Mouse (Mus musculus) ES-E14 (cell line): ENCODE results near the gene Lsm10. TPM values are rescaled to one million over a fixed set of nuclear protein-coding genes. Genes with fewer than 3 reads are reported as not detected.

ENCODE experiments used
- DNase-seq: peaks from one replicate; pipeline ENCODE4 v3.0.0-alpha.2; 2013; ENCODE audit warnings: low read depth, low spot score
- H3K27ac ChIP-seq: 2 replicates; pipeline ENCODE4 v1.5.1; 2012; ENCODE audit warnings: low read depth, mild to moderate bottlenecking, low read length, moderate library complexity, mixed read lengths; ENCODE audit not compliant: poor library complexity, insufficient read depth, severe bottlenecking
- H3K36me3 ChIP-seq: 2 replicates; pipeline ENCODE4 v1.6.1; 2012; ENCODE audit warnings: mild to moderate bottlenecking, low read length, moderate library complexity, mixed read lengths; ENCODE audit not compliant: control insufficient read depth, poor library complexity, insufficient read depth, severe bottlenecking
- H3K4me1 ChIP-seq, 2 experiments: fragments of 150-350 bp in 1 of 2; sonication (generic) in 1 of 2; 2 replicates each; pipeline ENCODE4 v1.6.1; 2012; ENCODE audit warnings: low read length in 2 of 2, mild to moderate bottlenecking in 1 of 2, mixed read lengths in 1 of 2; ENCODE audit not compliant: control insufficient read depth in 2 of 2, insufficient read depth in 2 of 2, poor library complexity in 1 of 2
- H3K4me3 ChIP-seq, 2 experiments: fragments of 150-350 bp in 1 of 2; sonication (generic) in 1 of 2; 2 replicates each; pipeline ENCODE4 v1.5.1; 2012; ENCODE audit warnings: low read length in 2 of 2, low read depth in 1 of 2, mild to moderate bottlenecking in 1 of 2, mixed read lengths in 1 of 2; ENCODE audit not compliant: insufficient read depth in 1 of 2, poor library complexity in 1 of 2, severe bottlenecking in 1 of 2
- H3K9ac ChIP-seq: 2 replicates; pipeline ENCODE4 v1.6.1; 2012; ENCODE audit warnings: low read depth, mild to moderate bottlenecking, low read length, mixed read lengths; ENCODE audit not compliant: poor library complexity, insufficient read depth, severe bottlenecking
- H3K9me3 ChIP-seq: fragments of 150-350 bp; sonication (generic); 2 replicates; pipeline ENCODE4 v1.6.1; 2012; ENCODE audit warnings: low read depth, mild to moderate bottlenecking, low read length; ENCODE audit not compliant: control insufficient read depth, insufficient read depth
- CHD2 ChIP-seq: IDR thresholded peaks from 2 replicates; pipeline ENCODE4 v1.6.1; 2014; ENCODE audit warnings: mild to moderate bottlenecking, low read depth, low read length, inconsistent platforms
- HCFC1 ChIP-seq: IDR thresholded peaks from 2 replicates; pipeline ENCODE4 v1.6.1; 2012; ENCODE audit warnings: low read length, inconsistent platforms, borderline replicate concordance; ENCODE audit not compliant: insufficient read depth
- MAFK ChIP-seq: IDR thresholded peaks from 2 replicates; pipeline ENCODE4 v1.6.1; 2014; ENCODE audit warnings: mild to moderate bottlenecking, low read depth, low read length, inconsistent platforms; ENCODE audit not compliant: insufficient read depth
- ZC3H11A ChIP-seq: IDR thresholded peaks from 2 replicates; pipeline ENCODE4 v1.6.1; 2012; ENCODE audit warnings: low read depth, mild to moderate bottlenecking, inconsistent platforms, low read length, borderline replicate concordance
- ZNF384 ChIP-seq: IDR thresholded peaks from 2 replicates; pipeline ENCODE4 v1.6.1; 2012; ENCODE audit warnings: low read depth, low read length, inconsistent platforms
- in situ Hi-C, 2 experiments: fragments of 600-800 bp; cut with MboI; formaldehyde crosslinking; loops; one replicate each; pipeline ENCODE4 v1.15.1; 2025; ENCODE audit warnings: low sequenced_read_pairs in 2 of 2, inconsistent platforms in 1 of 2; ENCODE audit not compliant: unreplicated experiment in 2 of 2
- total RNA-seq: library from RNA; depleted of rRNA; stranded (reverse); fragments of 300-350 nt; gene quantifications from 2 replicates; pipeline ENCODE4 v1.2.3, GENCODE M21; 2012

Lsm10 gene
- total RNA-seq, 1 experiment = 21.8 TPM

DNA sequence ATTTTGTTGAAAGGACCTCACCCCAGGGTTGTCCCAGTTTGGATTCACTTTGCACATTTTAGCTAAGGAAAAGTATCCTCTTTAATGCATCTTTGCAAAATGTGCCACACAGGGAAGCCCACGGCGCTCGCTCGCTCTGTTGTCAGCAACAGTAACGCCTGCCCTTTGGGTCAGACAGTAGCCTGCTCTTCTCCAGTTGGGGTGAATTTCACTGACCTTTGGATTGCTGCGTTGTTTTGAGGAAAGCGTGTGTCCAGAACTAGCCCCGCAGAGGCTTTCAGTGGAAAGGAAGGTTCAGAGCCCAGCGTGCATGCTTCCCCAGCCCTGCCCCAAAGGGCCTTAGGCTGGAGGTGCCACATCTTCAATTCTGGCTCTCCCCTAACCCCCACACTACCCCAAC is 19.0 kb downstream of the Lsm10 start:
- no peak for DNase-seq
- no peak overlapping the region for H3K4me3 ChIP-seq
- no peak overlapping the region for H3K27ac ChIP-seq
- in situ Hi-C loops = no loop called here
- H3K9me3 ChIP-seq = no peaks in the 10 kb centered on the region
- H3K9ac ChIP-seq = no peak overlapping the region
- TF ChIP-seq HCFC1 (no peak), ZC3H11A (no peak), CHD2 (no peak), ZNF384 (no peak), MAFK (no peak)
- peaks cover 3 to 6% of the 10 kb centered on the region in 2 experiments; a peak in 2 of 4 replicates for H3K4me1 ChIP-seq
- no peaks in the 10 kb centered on the region; the same call in 1 of the 2 replicates for H3K36me3 ChIP-seq

DNA sequence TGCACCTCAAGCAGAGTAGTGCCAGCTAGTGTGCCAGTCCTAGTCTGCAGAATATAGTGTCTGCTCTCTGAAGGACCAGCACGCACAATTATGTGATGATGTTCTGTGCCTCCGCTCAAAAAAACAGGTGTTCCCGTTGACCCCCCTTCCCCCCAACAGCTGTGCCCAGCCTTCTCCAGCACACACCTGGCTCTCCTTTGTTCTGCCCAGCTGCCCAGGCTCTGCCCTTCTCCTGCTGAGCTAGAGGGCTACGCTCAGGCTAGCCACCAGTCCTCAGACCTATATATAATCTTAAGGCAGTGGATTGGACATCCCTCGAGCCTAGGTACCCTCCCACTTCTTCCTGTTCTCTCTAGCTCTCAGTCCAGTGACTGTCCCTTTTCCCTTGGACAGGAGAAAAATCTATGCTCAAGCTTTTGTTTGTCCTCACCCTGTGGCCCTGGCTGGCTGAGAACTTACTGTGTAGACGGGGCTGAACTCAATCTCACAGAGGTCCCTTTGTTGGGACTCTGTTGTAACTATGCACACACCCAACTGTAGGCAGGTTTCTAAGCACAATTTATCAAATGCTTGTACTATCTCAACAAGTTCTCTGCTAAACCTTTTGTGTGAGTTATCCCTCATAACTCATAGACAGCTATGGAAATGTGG is 19.6 kb downstream of the Lsm10 start:
- Histone ChIP-seq H3K36me3 (no peaks in the 10 kb centered on the region; the same call in 1 of the 2 replicates), H3K9me3 (no peaks in the 10 kb centered on the region), H3K4me3 (no peak overlapping the region), H3K9ac (no peak overlapping the region), H3K27ac (no peak overlapping the region), H3K4me1 (peaks cover under 1 to 3% of the 10 kb centered on the region in 2 experiments; a peak in 1 of 4 replicates)
- TF ChIP-seq ZC3H11A (no peak), ZNF384 (no peak), MAFK (no peak), CHD2 (no peak), HCFC1 (no peak)
- in situ Hi-C loops = no loop called here
- no peak for DNase-seq

DNA sequence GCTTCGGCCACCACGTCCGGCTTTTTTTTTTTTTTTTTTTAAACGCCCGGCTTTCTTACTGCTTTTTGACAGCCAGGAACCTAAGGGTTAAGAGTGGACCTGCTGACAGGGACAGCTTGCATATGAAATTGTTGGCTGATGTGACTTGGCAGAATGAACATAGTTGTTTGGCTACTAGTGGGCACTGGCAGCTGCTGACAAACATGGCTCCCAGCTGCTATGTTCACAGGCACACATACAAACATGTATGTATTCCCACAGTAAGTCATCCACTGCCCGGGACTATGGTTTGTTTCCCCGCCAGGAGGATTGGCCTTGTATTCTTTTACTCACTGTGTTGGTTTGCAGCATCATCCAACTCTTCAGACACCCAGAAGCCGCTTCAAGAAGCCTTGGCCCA is 20.7 kb downstream of the Lsm10 start:
- H3K9me3 ChIP-seq = no peaks in the 10 kb centered on the region
- H3K27ac ChIP-seq = no peak overlapping the region
- H3K4me3 ChIP-seq = no peak overlapping the region
- DNase-seq = no peak
- no peak overlapping the region for H3K9ac ChIP-seq
- no peaks in the 10 kb centered on the region; the same call in 1 of the 2 replicates for H3K36me3 ChIP-seq
- in situ Hi-C loops = no loop called here
- TF ChIP-seq HCFC1 = no peak
- no peak for TF ChIP-seq MAFK
- TF ChIP-seq ZNF384 = no peak
- TF ChIP-seq ZC3H11A = no peak
- TF ChIP-seq CHD2 = no peak
- H3K4me1 ChIP-seq = peaks cover 0 to 3% of the 10 kb centered on the region in 2 experiments; a peak in 1 of 4 replicates

DNA sequence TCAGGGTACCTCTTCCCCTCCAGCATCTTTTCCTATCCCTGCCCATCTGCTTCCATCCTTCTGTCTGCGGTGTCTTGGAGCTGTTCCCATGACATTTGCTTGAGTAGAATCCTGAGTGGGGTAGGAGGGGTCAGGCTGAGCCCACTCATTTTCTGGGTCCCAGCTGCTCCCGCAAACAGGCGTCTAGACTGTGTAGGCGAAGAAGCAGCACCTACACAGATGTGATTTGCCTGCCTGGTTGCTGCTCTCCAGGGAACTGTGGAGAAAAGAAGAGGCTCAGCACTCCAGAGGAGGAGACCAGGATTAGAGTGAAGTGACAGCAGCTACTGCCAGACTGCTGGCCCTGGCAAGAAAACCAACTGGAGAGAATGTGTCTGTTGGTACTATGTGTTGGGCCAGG is 22.2 kb downstream of the Lsm10 start:
- H3K9me3 ChIP-seq = no peaks in the 10 kb centered on the region
- no peak overlapping the region for H3K9ac ChIP-seq
- peaks cover 0 to 2% of the 10 kb centered on the region in 2 experiments; a peak in 1 of 4 replicates for H3K4me1 ChIP-seq
- TF ChIP-seq ZNF384 (no peak), ZC3H11A (no peak), CHD2 (no peak), MAFK (no peak), HCFC1 (no peak)
- H3K27ac ChIP-seq = no peak overlapping the region
- H3K4me3 ChIP-seq = no peak overlapping the region
- no peak for DNase-seq
- no peaks in the 10 kb centered on the region; the same call in 1 of the 2 replicates for H3K36me3 ChIP-seq
- in situ Hi-C loops = no loop called here
